Mouse (Mus musculus) retina, postnatal 7 days (tissue): Measurements from ENCODE around the gene Efnb2.

ENCODE experiments used
- DNase-seq: peaks from one replicate; pipeline ENCODE4 v3.0.0-alpha.2; 2012; ENCODE audit warnings: low read depth, low spot score

Efnb2 gene

GRCm38 (mm10) chr8:8613844-8614243, 47.2 kb downstream of the Efnb2 start:
- DNase-seq = no peak

GRCm38 (mm10) chr8:8611928-8612327, 49.1 kb downstream of the Efnb2 start:
- no peak for DNase-seq

- no peak for DNase-seq
Observed at GRCm38 (mm10) chr8:8609791-8610190, 51.3 kb downstream of the Efnb2 start.

- DNase-seq = no peak
Observed at GRCm38 (mm10) chr8:8609141-8609540, 51.9 kb downstream of the Efnb2 start.

GRCm38 (mm10) chr8:8605621-8606020, 55.4 kb downstream of the Efnb2 start:
- DNase-seq = no peak

GRCm38 (mm10) chr8:8603875-8604274, 57.2 kb downstream of the Efnb2 start:
- no peak for DNase-seq

GRCm38 (mm10) chr8:8602616-8603461, 58.2 kb downstream of the Efnb2 start:
- no peak for DNase-seq

GRCm38 (mm10) chr8:8599931-8600330, 61.1 kb downstream of the Efnb2 start:
- no peak for DNase-seq

GRCm38 (mm10) chr8:8597434-8597833, 63.6 kb downstream of the Efnb2 start:
- DNase-seq = no peak

- DNase-seq = no peak
Observed at GRCm38 (mm10) chr8:8595831-8596611, 65.0 kb downstream of the Efnb2 start.

- no peak for DNase-seq
Observed at GRCm38 (mm10) chr8:8593812-8594211, 67.2 kb downstream of the Efnb2 start.

- DNase-seq = no peak
Observed at GRCm38 (mm10) chr8:8593371-8593770, 67.7 kb downstream of the Efnb2 start.

- no peak for DNase-seq
Observed at GRCm38 (mm10) chr8:8592331-8592730, 68.7 kb downstream of the Efnb2 start.

GRCm38 (mm10) chr8:8583981-8584377, 77.1 kb downstream of the Efnb2 start:
- no peak for DNase-seq

- no peak for DNase-seq
Observed at GRCm38 (mm10) chr8:8583290-8583980, 77.6 kb downstream of the Efnb2 start.

- DNase-seq = no peak
Observed at GRCm38 (mm10) chr8:8577770-8578303, 83.2 kb downstream of the Efnb2 start.

GRCm38 (mm10) chr8:8576833-8577232, 84.2 kb downstream of the Efnb2 start:
- DNase-seq = no peak

- no peak for DNase-seq
Observed at GRCm38 (mm10) chr8:8576286-8576685, 84.8 kb downstream of the Efnb2 start.

GRCm38 (mm10) chr8:8574521-8575499, 86.2 kb downstream of the Efnb2 start:
- DNase-seq = no peak

GRCm38 (mm10) chr8:8572272-8572671, 88.8 kb downstream of the Efnb2 start:
- DNase-seq = no peak
